Mouse (Mus musculus) midbrain, embryonic 16.5 days (tissue): ENCODE measurements at regions not wholly inside any gene's neighbourhood (a gene's known extent, or its start where the extent isn't known, plus 50 kb on each side); places are given as distances from the start of the nearest gene placed in this dataset.

Experiments used
- ATAC-seq: fragments of 200-750 bp; cut with Nextera tagmentation; 2 replicates; pipeline ENCODE4 v1.8.0; 2017; ENCODE audit warnings: moderate TSS enrichment
- H3K27ac ChIP-seq: fragments of 300-500 bp; sonication (generic); 2 replicates; pipeline ENCODE4 v1.5.1; 2014; ENCODE audit warnings: mild to moderate bottlenecking, low read length, mixed read lengths
- H3K27me3 ChIP-seq: fragments of 300-500 bp; sonication (generic); 2 replicates; pipeline ENCODE4 v1.6.1; 2014; ENCODE audit warnings: low read depth, low read length, mixed read lengths; ENCODE audit not compliant: control insufficient read depth, insufficient read depth
- H3K36me3 ChIP-seq: fragments of 300-500 bp; sonication (generic); 2 replicates; pipeline ENCODE4 v1.6.1; 2014; ENCODE audit warnings: mild to moderate bottlenecking, low read length, moderate library complexity, mixed read lengths; ENCODE audit not compliant: control insufficient read depth, insufficient read depth
- H3K4me1 ChIP-seq: fragments of 300-500 bp; sonication (generic); 2 replicates; pipeline ENCODE4 v1.6.1; 2014; ENCODE audit warnings: mild to moderate bottlenecking, low read length, mixed read lengths; ENCODE audit not compliant: control insufficient read depth, insufficient read depth
- H3K4me2 ChIP-seq: fragments of 300-500 bp; sonication (generic); 2 replicates; pipeline ENCODE4 v1.6.1; 2014; ENCODE audit warnings: mild to moderate bottlenecking, low read length, mixed read lengths
- H3K4me3 ChIP-seq: fragments of 300-500 bp; sonication (generic); 2 replicates; pipeline ENCODE4 v1.5.1; 2014; ENCODE audit warnings: low read depth, mild to moderate bottlenecking, low read length, moderate library complexity, mixed read lengths
- H3K9ac ChIP-seq: fragments of 300-500 bp; sonication (generic); 2 replicates; pipeline ENCODE4 v1.6.1; 2014; ENCODE audit warnings: low read depth, low read length, mixed read lengths
- H3K9me3 ChIP-seq: fragments of 300-500 bp; sonication (generic); replicated peaks from 2 replicates; pipeline ENCODE4 v1.6.1; 2014; ENCODE audit warnings: mild to moderate bottlenecking, low read length, mixed read lengths; ENCODE audit not compliant: control insufficient read depth, poor library complexity, severe bottlenecking
- WGBS: fragments of 180-500 bp; shearing (Covaris S2); extraction: QIAGEN DNeasy Blood & Tissue Kit; methylation state at CpG from one replicate; pipeline ENCODE4 v1.1.7; 2014; 5-methylcytosine and 5-hydroxymethylcytosine counted together

DNA sequence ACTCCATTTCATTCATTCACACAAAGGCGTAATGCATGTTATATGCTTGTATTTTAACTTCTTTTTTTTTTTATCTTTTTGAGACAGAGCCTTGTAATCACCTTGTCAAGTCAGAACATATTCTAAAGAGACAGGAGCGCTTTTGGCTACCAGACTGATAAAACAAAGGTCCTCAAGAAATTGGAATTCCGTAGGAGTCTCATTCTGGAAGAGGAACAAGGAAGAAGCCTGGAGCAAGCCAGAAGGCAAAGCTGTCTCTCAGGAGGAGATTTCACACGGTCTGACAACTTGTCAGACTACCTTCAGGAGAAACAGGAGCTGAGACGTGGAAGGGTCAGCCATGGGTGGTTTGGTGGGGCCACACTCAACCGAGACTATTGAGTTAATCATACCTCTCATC is 587.2 kb upstream of the Auts2 start:
- Histone ChIP-seq H3K4me2 (no peak overlapping the region), H3K4me3 (no peak overlapping the region), H3K9ac (no peak overlapping the region), H3K27me3 (no peaks in the 10 kb centered on the region), H3K27ac (no peak overlapping the region), H3K4me1 (no peaks in the 10 kb centered on the region), H3K9me3 (no peaks in the 10 kb centered on the region), H3K36me3 (no peaks in the 10 kb centered on the region)
- 75% methylated on average over 6 of the region's 6 CpGs for WGBS
- ATAC-seq = no peak

DNA sequence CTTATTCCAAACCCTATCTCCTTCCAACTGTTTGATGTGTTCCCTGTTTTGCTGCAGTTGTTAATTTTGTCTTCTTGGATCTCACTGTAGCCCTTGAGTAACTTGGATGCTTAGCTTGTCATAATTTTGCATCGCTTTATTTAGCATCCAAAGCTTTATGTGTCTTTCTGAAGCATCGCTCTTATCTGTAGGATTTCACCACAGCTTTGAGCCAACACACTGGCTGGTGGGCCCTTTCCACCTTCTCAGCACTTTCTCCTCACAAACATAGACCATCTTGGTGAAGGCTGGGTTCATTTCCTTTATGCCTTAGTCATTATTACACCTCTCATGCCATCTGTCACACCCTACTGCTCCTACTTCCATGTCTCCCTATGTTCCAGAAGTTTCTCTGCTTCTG is 581.1 kb upstream of the Auts2 start:
- Histone ChIP-seq H3K4me2 (no peak overlapping the region), H3K27me3 (no peaks in the 10 kb centered on the region)

DNA sequence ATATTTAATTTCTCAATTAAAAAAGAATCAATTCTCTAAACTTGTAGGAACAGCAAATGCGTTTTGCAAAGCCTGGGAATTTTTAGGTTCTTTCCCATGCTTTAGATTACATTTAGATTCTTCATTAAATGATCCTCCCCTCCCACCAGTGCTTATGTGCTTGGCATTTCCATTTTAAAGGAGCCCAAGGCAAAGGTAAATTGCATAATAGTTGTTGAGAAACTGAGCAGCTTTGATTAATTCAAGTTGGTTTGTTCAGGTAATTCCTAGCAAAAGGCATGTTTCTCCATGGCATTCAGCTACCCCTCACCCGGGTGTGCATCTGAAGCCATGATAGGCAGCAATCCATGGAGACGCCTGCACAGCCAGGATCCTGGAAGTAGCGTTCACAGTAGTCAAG is 570.8 kb upstream of the Auts2 start:
- 85% methylated on average over 4 of the region's 4 CpGs for WGBS
- H3K9ac ChIP-seq = no peak overlapping the region
- H3K27me3 ChIP-seq = no peaks in the 10 kb centered on the region
- no peak overlapping the region for H3K27ac ChIP-seq
- ATAC-seq = no peak
- H3K4me3 ChIP-seq = no peak overlapping the region
- H3K4me2 ChIP-seq = no peak overlapping the region
- H3K4me1 ChIP-seq = no peaks in the 10 kb centered on the region
- H3K9me3 ChIP-seq = no peaks in the 10 kb centered on the region
- no peaks in the 10 kb centered on the region for H3K36me3 ChIP-seq

More for the DNA sequence above, 581.1 kb upstream of the Auts2 start:
- H3K4me1 ChIP-seq = no peaks in the 10 kb centered on the region
- H3K27ac ChIP-seq = no peak overlapping the region
- no peaks in the 10 kb centered on the region for H3K36me3 ChIP-seq
- 97% methylated on average over 2 of the region's 2 CpGs for WGBS
- H3K9me3 ChIP-seq = no peaks in the 10 kb centered on the region
- no peak overlapping the region for H3K9ac ChIP-seq
- ATAC-seq = no peak
- H3K4me3 ChIP-seq = no peak overlapping the region

DNA sequence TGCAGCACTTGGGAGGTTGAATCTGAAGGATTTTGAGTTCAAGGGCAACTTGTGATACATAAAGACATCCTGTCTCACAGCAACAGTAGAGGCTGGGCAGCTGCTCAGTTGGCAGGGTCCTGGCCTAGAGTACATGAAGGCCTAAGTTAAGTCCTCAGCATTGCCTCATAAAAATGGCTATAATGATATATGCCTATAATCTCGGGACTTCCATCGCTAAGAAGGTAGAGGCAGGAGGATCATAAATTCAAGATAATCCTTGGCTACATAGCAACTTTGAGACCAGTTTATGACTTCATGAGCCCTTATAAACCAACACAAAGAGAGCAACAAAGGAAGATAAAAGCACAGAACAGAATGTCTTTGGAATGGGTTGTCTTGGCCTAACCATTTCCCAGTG is 570.0 kb upstream of the Auts2 start:
- Histone ChIP-seq H3K4me2 (no peak overlapping the region), H3K27me3 (no peaks in the 10 kb centered on the region), H3K9me3 (no peaks in the 10 kb centered on the region), H3K9ac (no peak overlapping the region), H3K4me3 (no peak overlapping the region), H3K4me1 (no peaks in the 10 kb centered on the region), H3K27ac (no peak overlapping the region), H3K36me3 (no peaks in the 10 kb centered on the region)
- no peak for ATAC-seq
- 96% methylated on average over 2 of the region's 2 CpGs for WGBS

GRCm38 (mm10) chr5:133106691-133107354 is 563.7 kb upstream of the Auts2 start:
- Histone ChIP-seq H3K27me3 (no peaks in the 10 kb centered on the region), H3K9me3 (no peaks in the 10 kb centered on the region), H3K4me1 (peaks cover 4% of the 10 kb centered on the region; the same call in 1 of the 2 replicates), H3K4me2 (no peak overlapping the region), H3K36me3 (no peaks in the 10 kb centered on the region), H3K4me3 (no peak overlapping the region), H3K27ac (no peak overlapping the region; the same call in 1 of the 2 replicates), H3K9ac (no peak overlapping the region)
- 16% methylated on average over 8 of the region's 8 CpGs for WGBS
- ATAC-seq = peak; percentile 71; the same call in 1 of the 2 replicates

- no peak for ATAC-seq
- H3K36me3 ChIP-seq = no peaks in the 10 kb centered on the region
- no peak overlapping the region for H3K4me2 ChIP-seq
- H3K4me3 ChIP-seq = no peak overlapping the region
- no peaks in the 10 kb centered on the region for H3K27me3 ChIP-seq
- WGBS = 38% methylated on average over 1 of the region's 1 CpGs
- no peaks in the 10 kb centered on the region for H3K9me3 ChIP-seq
- no peak overlapping the region for H3K9ac ChIP-seq
- no peaks in the 10 kb centered on the region for H3K4me1 ChIP-seq
- H3K27ac ChIP-seq = no peak overlapping the region
Measured at GRCm38 (mm10) chr5:133096340-133096739, 553.2 kb upstream of the Auts2 start.

- no peaks in the 10 kb centered on the region for H3K4me1 ChIP-seq
- H3K9ac ChIP-seq = no peak overlapping the region
- H3K27ac ChIP-seq = no peak overlapping the region
- no peaks in the 10 kb centered on the region for H3K36me3 ChIP-seq
- no peaks in the 10 kb centered on the region for H3K27me3 ChIP-seq
- ATAC-seq = no peak
- H3K9me3 ChIP-seq = no peaks in the 10 kb centered on the region
- no peak overlapping the region for H3K4me3 ChIP-seq
- WGBS = 92% methylated on average over 1 of the region's 1 CpGs
- no peak overlapping the region for H3K4me2 ChIP-seq
Measured at GRCm38 (mm10) chr5:133084859-133085258, 541.7 kb upstream of the Auts2 start.

GRCm38 (mm10) chr5:133080751-133081150 is 537.6 kb upstream of the Auts2 start:
- H3K9me3 ChIP-seq = no peaks in the 10 kb centered on the region
- no peaks in the 10 kb centered on the region for H3K27me3 ChIP-seq
- no peak overlapping the region for H3K4me3 ChIP-seq
- H3K36me3 ChIP-seq = no peaks in the 10 kb centered on the region
- H3K9ac ChIP-seq = no peak overlapping the region
- H3K4me1 ChIP-seq = peaks cover 5% of the 10 kb centered on the region; the same call in 1 of the 2 replicates
- ATAC-seq = no peak
- no peak overlapping the region for H3K4me2 ChIP-seq
- 67% methylated on average over 2 of the region's 2 CpGs for WGBS
- no peak overlapping the region for H3K27ac ChIP-seq

- H3K36me3 ChIP-seq = no peaks in the 10 kb centered on the region
- no peaks in the 10 kb centered on the region for H3K27me3 ChIP-seq
- no peaks in the 10 kb centered on the region for H3K9me3 ChIP-seq
- H3K9ac ChIP-seq = no peak overlapping the region
- H3K27ac ChIP-seq = no peak overlapping the region
- ATAC-seq = no peak
- no peak overlapping the region for H3K4me2 ChIP-seq
- 69% methylated on average over 3 of the region's 3 CpGs for WGBS
- peaks cover 5% of the 10 kb centered on the region; the same call in 1 of the 2 replicates for H3K4me1 ChIP-seq
- no peak overlapping the region for H3K4me3 ChIP-seq
Measured at GRCm38 (mm10) chr5:133078916-133079315, 535.8 kb upstream of the Auts2 start.
